Mouse (Mus musculus) midbrain, embryonic 13.5 days (tissue): Measurements from ENCODE around the gene Polh. TPM values are rescaled to one million over a fixed set of nuclear protein-coding genes. Genes with fewer than 3 reads are reported as not detected.

Experiments
- ATAC-seq: fragments of 200-750 bp; cut with Nextera tagmentation; 2 replicates; pipeline ENCODE4 v1.8.0; 2017; ENCODE audit warnings: mild to moderate bottlenecking, moderate TSS enrichment, moderate library complexity
- H3K27ac ChIP-seq: fragments of 300-500 bp; sonication (generic); 2 replicates; pipeline ENCODE4 v1.5.1; 2015; ENCODE audit warnings: inconsistent platforms, mild to moderate bottlenecking, moderate library complexity
- H3K27me3 ChIP-seq: fragments of 300-500 bp; sonication (generic); 2 replicates; pipeline ENCODE4 v1.6.1; 2015; ENCODE audit warnings: mild to moderate bottlenecking, inconsistent platforms
- H3K36me3 ChIP-seq: fragments of 300-500 bp; sonication (generic); 2 replicates; pipeline ENCODE4 v1.6.1; 2015; ENCODE audit warnings: mild to moderate bottlenecking, inconsistent platforms
- H3K4me1 ChIP-seq: fragments of 300-500 bp; sonication (generic); replicated peaks from 2 replicates; pipeline ENCODE4 v1.6.1; 2015; ENCODE audit warnings: inconsistent platforms
- H3K4me2 ChIP-seq: fragments of 300-500 bp; sonication (generic); replicated peaks from 2 replicates; pipeline ENCODE4 v1.6.1; 2015; ENCODE audit warnings: moderate library complexity, mild to moderate bottlenecking, inconsistent platforms
- H3K4me3 ChIP-seq: fragments of 300-500 bp; sonication (generic); replicated peaks from 2 replicates; pipeline ENCODE4 v1.5.1; 2015; ENCODE audit warnings: mild to moderate bottlenecking, inconsistent platforms
- H3K9ac ChIP-seq: fragments of 300-500 bp; sonication (generic); replicated peaks from 2 replicates; pipeline ENCODE4 v1.6.1; 2015; ENCODE audit warnings: mild to moderate bottlenecking, inconsistent platforms
- H3K9me3 ChIP-seq: fragments of 300-500 bp; sonication (generic); 2 replicates; pipeline ENCODE4 v1.6.1; 2016; ENCODE audit warnings: mild to moderate bottlenecking, inconsistent platforms
- WGBS: fragments of 180-500 bp; shearing (Covaris S2); methylation state at CpG from one replicate; pipeline ENCODE4 v1.1.7; 2015; 5-methylcytosine and 5-hydroxymethylcytosine counted together
- polyA plus RNA-seq: library from polyadenylated mRNA; unstranded; fragments of >200 nt; fragmentation: Nextera tagmentation; extraction: Ambion mirVana; gene quantifications from 2 replicates; pipeline ENCODE4 v1.2.1, GENCODE M21; 2015

The Polh gene
- polyA plus RNA-seq, 1 experiment from 2014 or later = 9.4 TPM

- no peak overlapping the region for H3K27ac ChIP-seq
- no peak overlapping the region for H3K4me3 ChIP-seq
- no peak overlapping the region for H3K4me2 ChIP-seq
- ATAC-seq = no peak
- H3K27me3 ChIP-seq = no peaks in the 10 kb centered on the region
- WGBS = 89% methylated on average over 5 of the region's 5 CpGs
- no peak overlapping the region for H3K9ac ChIP-seq
- peaks cover 20% of the 10 kb centered on the region for H3K4me1 ChIP-seq
- no peaks in the 10 kb centered on the region for H3K9me3 ChIP-seq
- H3K36me3 ChIP-seq = peaks cover 76% of the 10 kb centered on the region
Measured at GRCm38 (mm10) chr17:46166270-46166669, 36.2 kb downstream of the Polh start.

GRCm38 (mm10) chr17:46165460-46165859, 37.0 kb downstream of the Polh start:
- Histone ChIP-seq H3K27ac (no peak overlapping the region), H3K27me3 (no peaks in the 10 kb centered on the region), H3K36me3 (peaks cover 68% of the 10 kb centered on the region), H3K9ac (no peak overlapping the region), H3K4me3 (no peak overlapping the region), H3K9me3 (no peaks in the 10 kb centered on the region), H3K4me1 (peaks cover 20% of the 10 kb centered on the region), H3K4me2 (no peak overlapping the region)
- no peak for ATAC-seq
- WGBS = 91% methylated on average over 12 of the region's 12 CpGs

- H3K9me3 ChIP-seq = no peaks in the 10 kb centered on the region
- H3K4me1 ChIP-seq = peaks cover 26% of the 10 kb centered on the region
- H3K36me3 ChIP-seq = peaks cover 62% of the 10 kb centered on the region
- 97% methylated on average over 10 of the region's 10 CpGs for WGBS
- ATAC-seq = no peak
- H3K4me3 ChIP-seq = no peak overlapping the region
- H3K4me2 ChIP-seq = no peak overlapping the region
- no peak overlapping the region for H3K27ac ChIP-seq
- H3K9ac ChIP-seq = no peak overlapping the region
- no peaks in the 10 kb centered on the region for H3K27me3 ChIP-seq
Measured at GRCm38 (mm10) chr17:46164791-46165190, 37.7 kb downstream of the Polh start.

DNA sequence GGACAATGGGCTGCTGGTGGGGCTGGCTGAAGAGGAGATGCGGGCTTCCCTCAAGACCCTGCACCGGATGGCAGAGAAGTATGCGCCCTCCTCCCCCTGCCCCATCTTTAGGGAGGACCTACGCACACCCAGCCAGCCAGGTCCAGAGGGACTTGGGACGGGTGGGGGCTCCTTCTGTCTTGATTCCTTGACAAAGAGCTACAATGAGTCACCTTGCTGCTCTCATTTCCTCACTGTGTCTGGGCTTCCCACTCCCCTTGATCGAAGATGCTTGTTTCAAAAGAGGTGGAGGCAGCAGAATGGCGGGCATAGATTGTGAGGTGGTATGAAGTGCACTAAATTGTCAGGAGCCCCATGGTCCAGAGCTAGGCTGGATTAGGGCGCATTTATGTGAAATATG, 38.1 kb downstream of the Polh start:
- H3K36me3 ChIP-seq = peaks cover 58% of the 10 kb centered on the region
- no peak overlapping the region for H3K27ac ChIP-seq
- no peak overlapping the region for H3K4me2 ChIP-seq
- H3K9me3 ChIP-seq = no peaks in the 10 kb centered on the region
- WGBS = 95% methylated on average over 8 of the region's 8 CpGs
- no peaks in the 10 kb centered on the region for H3K27me3 ChIP-seq
- peaks cover 29% of the 10 kb centered on the region for H3K4me1 ChIP-seq
- no peak overlapping the region for H3K9ac ChIP-seq
- no peak for ATAC-seq
- H3K4me3 ChIP-seq = no peak overlapping the region

DNA sequence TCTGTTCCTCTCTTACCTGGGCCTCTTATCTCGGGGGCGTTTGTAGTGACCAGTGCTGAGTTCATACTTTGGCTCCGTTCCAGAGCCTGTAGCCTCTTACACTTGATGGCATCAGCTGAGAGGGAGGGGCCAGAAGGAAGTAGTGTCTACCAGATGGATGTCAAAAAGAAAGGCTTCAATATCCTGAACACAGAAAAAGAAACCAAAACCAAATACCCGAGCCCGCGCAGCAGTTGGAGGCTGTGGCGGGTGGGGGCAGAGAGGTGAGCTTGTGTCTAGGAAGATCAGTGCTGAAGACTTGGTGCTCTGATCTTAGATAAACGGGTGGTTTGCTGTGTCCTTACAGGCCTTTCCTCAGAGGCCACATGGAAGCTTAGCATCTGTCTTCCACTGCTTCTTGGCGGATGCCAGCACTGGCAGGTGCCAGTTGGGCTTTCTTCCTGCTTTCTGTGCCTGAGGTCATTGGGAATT, 39.5 kb downstream of the Polh start:
- Histone ChIP-seq H3K27me3 (no peaks in the 10 kb centered on the region), H3K4me3 (no peak overlapping the region), H3K27ac (no peak overlapping the region), H3K9ac (no peak overlapping the region), H3K4me1 (peaks cover 29% of the 10 kb centered on the region), H3K4me2 (no peak overlapping the region; the same call in 1 of the 2 replicates), H3K36me3 (peaks cover 44% of the 10 kb centered on the region), H3K9me3 (no peaks in the 10 kb centered on the region)
- 90% methylated on average over 9 of the region's 9 CpGs for WGBS
- no peak for ATAC-seq

GRCm38 (mm10) chr17:46162551-46162950, 39.9 kb downstream of the Polh start:
- H3K4me2 ChIP-seq = peak overlapping the region; percentile 66
- no peak for ATAC-seq
- no peak overlapping the region; the same call in 1 of the 2 replicates for H3K4me3 ChIP-seq
- no peaks in the 10 kb centered on the region for H3K27me3 ChIP-seq
- H3K36me3 ChIP-seq = peaks cover 40% of the 10 kb centered on the region
- H3K4me1 ChIP-seq = peaks cover 29% of the 10 kb centered on the region
- 94% methylated on average over 7 of the region's 7 CpGs for WGBS
- no peak overlapping the region for H3K27ac ChIP-seq
- no peak overlapping the region for H3K9ac ChIP-seq
- no peaks in the 10 kb centered on the region for H3K9me3 ChIP-seq

DNA sequence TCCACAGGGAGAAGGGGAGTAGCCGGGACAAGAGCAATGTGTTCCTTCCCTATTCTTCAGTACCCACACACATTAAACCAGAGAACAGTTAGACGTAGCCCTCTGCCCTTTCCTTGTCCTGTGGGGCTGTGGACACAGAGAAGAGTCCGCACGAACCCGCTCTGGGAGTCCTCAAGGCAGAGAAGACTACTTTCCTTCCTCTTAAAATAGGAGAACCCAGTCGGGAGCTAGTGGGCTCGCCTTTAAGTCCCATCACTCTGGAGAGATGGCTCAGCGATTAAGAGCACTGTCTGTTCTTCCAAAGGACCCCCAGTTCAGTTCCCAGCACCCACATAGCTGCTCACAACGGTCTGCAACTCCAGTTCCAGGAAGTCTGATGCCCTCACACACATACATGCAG, 40.7 kb downstream of the Polh start:
- H3K4me1 ChIP-seq = peaks cover 29% of the 10 kb centered on the region
- H3K4me2 ChIP-seq = peak overlapping the region; percentile 66
- no peaks in the 10 kb centered on the region for H3K27me3 ChIP-seq
- peak overlapping the region; percentile 83 for H3K9ac ChIP-seq
- no peak for ATAC-seq
- H3K9me3 ChIP-seq = no peaks in the 10 kb centered on the region
- WGBS = 50% methylated on average over 9 of the region's 9 CpGs
- H3K4me3 ChIP-seq = peak overlapping the region; percentile 76
- peaks cover 32% of the 10 kb centered on the region for H3K36me3 ChIP-seq
- H3K27ac ChIP-seq = peak overlapping the region; percentile 64; the same call in 1 of the 2 replicates

- peak overlapping the region; percentile 83 for H3K9ac ChIP-seq
- H3K4me3 ChIP-seq = peak overlapping the region; percentile 76
- peaks cover 26% of the 10 kb centered on the region for H3K36me3 ChIP-seq
- WGBS = 0% methylated on average over 19 of the region's 19 CpGs
- ATAC-seq = peak; percentile 56
- no peaks in the 10 kb centered on the region for H3K27me3 ChIP-seq
- peak overlapping the region; percentile 64; the same call in 1 of the 2 replicates for H3K27ac ChIP-seq
- H3K4me1 ChIP-seq = peaks cover 29% of the 10 kb centered on the region
- H3K9me3 ChIP-seq = no peaks in the 10 kb centered on the region
- H3K4me2 ChIP-seq = peak overlapping the region; percentile 66
Measured at GRCm38 (mm10) chr17:46161179-46161578, 41.3 kb downstream of the Polh start.

DNA sequence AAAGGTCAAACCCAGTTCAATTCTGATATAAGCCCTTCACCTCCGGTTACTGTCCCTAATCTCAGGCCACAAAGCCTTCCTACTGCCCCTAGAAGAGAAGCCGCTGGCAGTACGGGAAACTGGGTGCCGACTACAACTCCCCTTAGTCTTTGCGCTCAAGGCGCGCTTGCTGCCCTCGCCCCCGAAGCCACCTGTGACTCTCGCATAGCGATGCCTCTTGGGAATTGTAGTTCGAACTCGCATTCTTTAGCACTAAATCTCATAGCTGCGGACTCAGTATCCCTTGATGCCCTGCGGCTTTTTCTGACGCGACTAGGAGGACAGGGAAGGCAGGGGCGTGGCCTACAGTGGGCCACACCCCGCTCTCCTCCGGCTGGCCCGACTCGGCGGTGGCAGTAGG, 41.8 kb downstream of the Polh start, which contains the start of gene Gtpbp2:
Gene Gtpbp2, plus strand, starts transcription at position 347 of the 400 bp plus-strand sequence.
- H3K27me3 ChIP-seq = no peaks in the 10 kb centered on the region
- peak within 1 kb of the TSS; percentile 76 for H3K4me3 ChIP-seq
- peaks cover 29% of the 10 kb centered on the region for H3K4me1 ChIP-seq
- peak within 1 kb of the TSS; percentile 83 for H3K9ac ChIP-seq
- peak; percentile 96 for ATAC-seq
- peaks cover 21% of the 10 kb centered on the region for H3K36me3 ChIP-seq
- H3K4me2 ChIP-seq = peak within 1 kb of the TSS; percentile 66
- under 1% methylated on average over 23 of the region's 23 CpGs for WGBS
- H3K27ac ChIP-seq = peak within 1 kb of the TSS; percentile 64
- no peaks in the 10 kb centered on the region for H3K9me3 ChIP-seq

DNA sequence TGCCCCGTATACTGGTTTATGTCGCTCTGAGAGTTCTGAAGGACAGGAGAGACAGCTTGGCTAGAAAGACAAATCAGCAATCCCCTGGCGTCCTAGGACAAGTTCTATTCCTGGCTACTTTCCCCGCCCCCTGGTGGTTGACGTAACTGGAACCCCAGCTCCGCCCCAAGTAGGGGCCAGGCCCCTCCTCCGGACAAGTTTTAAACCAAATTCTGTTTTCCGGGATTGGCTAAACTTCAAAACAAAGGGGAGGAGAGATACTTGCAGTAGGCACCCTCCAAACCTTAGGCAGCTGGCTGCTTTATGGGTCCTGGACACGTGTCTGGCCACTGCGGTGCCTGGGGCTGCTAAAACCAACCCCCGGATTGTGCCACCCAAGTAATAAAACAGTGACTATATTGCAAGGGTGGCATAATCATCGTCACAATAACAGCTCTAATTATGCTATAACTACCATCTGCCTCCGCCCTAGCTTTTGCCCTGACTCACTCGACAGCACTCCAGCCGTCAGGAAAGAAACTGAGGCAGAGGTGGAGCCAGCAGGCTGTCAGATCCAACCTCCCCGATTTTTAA, 42.3 kb downstream of the Polh start:
- Histone ChIP-seq H3K4me1 (peaks cover 29% of the 10 kb centered on the region), H3K36me3 (peaks cover 16% of the 10 kb centered on the region), H3K9me3 (no peaks in the 10 kb centered on the region), H3K27me3 (no peaks in the 10 kb centered on the region), H3K27ac (peak overlapping the region; percentile 63), H3K4me2 (peak overlapping the region; percentile 66), H3K9ac (peak overlapping the region; percentile 54), H3K4me3 (peak overlapping the region; percentile 76)
- 1% methylated on average over 16 of the region's 16 CpGs for WGBS
- peak; percentile 68 for ATAC-seq

GRCm38 (mm10) chr17:46159236-46159635, 43.2 kb downstream of the Polh start:
- Histone ChIP-seq H3K27me3 (no peaks in the 10 kb centered on the region), H3K4me3 (no peak overlapping the region), H3K4me2 (0 out of 2 replicates have a peak overlapping the region, but pooled peaks have one; percentile 66), H3K36me3 (peaks cover 7% of the 10 kb centered on the region), H3K9me3 (no peaks in the 10 kb centered on the region), H3K27ac (no peak overlapping the region), H3K4me1 (peaks cover 29% of the 10 kb centered on the region), H3K9ac (no peak overlapping the region)
- 78% methylated on average over 2 of the region's 2 CpGs for WGBS
- no peak for ATAC-seq

GRCm38 (mm10) chr17:46157131-46157530, 45.3 kb downstream of the Polh start:
- no peak overlapping the region for H3K27ac ChIP-seq
- no peak overlapping the region for H3K4me3 ChIP-seq
- no peak overlapping the region for H3K9ac ChIP-seq
- WGBS = 81% methylated on average over 8 of the region's 8 CpGs
- peaks cover 26% of the 10 kb centered on the region for H3K4me1 ChIP-seq
- H3K36me3 ChIP-seq = no peaks in the 10 kb centered on the region
- H3K27me3 ChIP-seq = no peaks in the 10 kb centered on the region
- no peak overlapping the region for H3K4me2 ChIP-seq
- H3K9me3 ChIP-seq = no peaks in the 10 kb centered on the region
- no peak for ATAC-seq

DNA sequence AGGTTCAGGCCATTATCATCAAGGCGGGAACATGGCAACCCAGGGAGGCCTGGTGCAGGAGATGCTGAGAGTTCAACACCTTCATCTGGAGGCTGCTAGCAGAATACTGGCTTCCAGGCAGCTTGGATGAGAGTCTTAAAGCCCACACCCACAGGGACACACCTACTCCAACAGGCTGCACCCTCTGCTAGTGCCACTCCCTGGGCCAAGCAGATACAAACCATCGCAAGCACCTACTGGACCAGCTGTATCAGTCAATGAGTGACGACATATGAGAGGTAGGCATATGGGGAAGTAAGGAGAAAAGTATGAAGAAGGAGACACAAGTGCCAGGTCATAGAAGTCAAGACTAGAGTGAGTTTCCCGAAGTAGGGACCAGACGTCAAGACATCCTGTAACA, 45.8 kb downstream of the Polh start:
- Histone ChIP-seq H3K9ac (no peak overlapping the region), H3K36me3 (no peaks in the 10 kb centered on the region), H3K4me3 (no peak overlapping the region), H3K27me3 (no peaks in the 10 kb centered on the region), H3K27ac (no peak overlapping the region), H3K4me2 (no peak overlapping the region), H3K9me3 (no peaks in the 10 kb centered on the region), H3K4me1 (peaks cover 22% of the 10 kb centered on the region)
- WGBS = 83% methylated on average over 5 of the region's 5 CpGs
- ATAC-seq = no peak
